Mouse (Mus musculus) embryo, embryonic 9.5 days (tissue): Measurements from ENCODE around the gene Col4a4.

ENCODE experiments used
- DNase-seq: peaks from one replicate; pipeline ENCODE4 v3.0.0-alpha.2; 2017; ENCODE audit errors: extremely low spot score

Col4a4 gene

DNA sequence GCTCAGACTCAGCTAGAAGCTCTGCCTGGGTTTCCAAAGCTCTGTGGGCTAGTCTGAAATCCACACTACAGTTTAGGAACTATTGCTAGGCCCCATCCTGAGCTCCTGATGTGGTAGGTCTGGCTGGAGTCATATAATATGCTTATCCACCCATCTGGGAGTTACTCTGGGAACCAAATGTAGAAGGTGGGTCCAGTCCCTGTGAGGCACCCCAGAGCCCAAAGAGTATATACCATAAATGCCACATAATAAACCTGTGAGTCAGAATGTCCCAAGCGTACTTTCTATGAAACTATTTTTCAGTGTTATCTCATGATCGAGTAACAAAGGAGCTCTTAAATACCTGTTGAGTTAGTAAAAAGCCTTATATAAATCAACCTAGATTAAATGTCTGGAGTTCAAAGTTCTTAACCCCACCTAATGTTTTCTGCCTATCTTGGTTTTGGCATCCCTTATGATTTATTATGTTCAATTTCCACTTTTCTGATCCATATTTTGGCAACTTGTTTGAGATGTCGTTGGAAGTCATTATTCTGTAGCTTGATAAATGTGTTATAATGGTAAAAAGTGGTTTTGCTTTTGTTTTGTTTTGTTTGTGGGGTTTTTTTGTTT lies 172.1 kb downstream of the Col4a4 start:
- no peak for DNase-seq

DNA sequence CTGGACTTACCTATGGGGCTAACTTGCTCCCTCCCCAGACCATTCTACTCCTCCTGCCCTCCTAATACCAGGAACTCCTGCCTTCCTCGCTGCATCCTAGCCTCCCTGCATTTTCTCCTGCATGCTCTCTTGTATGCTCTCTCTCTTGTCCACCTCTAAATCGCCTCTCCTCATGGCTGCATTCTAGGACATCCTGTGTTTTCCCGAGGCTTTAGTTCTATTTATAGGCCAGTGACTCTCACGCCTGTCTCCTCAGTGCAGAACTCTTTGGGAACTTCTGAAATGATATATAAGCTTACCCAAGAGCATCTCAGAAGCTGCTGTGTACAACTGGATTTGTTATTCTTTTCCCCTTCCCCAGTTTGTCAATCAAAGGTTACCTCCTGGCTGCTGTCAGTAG lies 174.6 kb downstream of the Col4a4 start:
- no peak for DNase-seq

DNA sequence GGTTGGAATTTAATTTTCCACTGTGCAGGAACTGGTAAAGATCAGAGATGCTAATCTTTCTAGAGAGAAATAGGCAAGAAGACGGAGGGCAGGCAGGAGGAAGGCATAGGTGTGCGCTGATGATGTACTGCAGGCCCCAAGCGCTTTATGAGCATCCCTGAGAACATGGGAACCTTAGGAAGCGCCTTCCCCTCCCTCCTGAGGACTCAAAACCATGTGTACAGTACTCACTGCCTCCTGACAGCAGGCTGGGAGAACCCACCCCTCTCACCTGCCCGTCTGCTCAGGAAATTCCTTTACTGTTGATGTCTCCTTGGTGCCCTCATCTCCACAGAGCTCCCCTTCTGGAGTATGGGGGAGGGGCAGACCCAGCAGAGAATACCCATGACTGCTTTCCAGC lies 175.1 kb downstream of the Col4a4 start:
- DNase-seq: no peak

DNA sequence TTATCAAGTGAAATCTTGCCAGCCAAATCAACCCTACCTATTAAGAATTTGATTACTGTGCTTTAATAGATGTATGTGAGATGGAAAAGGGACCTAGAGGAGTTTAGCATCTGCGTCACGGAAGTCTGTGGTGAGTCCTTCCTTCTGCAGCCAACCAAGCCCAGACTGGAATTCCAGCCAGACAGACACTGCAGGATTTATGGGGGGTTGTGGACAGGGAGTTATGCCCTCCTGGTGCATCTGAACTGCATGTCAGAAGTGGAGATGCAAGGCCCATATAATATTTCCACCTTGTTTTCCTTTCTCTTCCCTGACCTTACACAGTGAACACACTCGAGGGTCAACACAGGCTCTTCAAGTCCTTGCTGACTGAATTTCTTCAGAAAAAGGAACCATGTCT lies 176.1 kb downstream of the Col4a4 start:
- DNase-seq: no peak

DNA sequence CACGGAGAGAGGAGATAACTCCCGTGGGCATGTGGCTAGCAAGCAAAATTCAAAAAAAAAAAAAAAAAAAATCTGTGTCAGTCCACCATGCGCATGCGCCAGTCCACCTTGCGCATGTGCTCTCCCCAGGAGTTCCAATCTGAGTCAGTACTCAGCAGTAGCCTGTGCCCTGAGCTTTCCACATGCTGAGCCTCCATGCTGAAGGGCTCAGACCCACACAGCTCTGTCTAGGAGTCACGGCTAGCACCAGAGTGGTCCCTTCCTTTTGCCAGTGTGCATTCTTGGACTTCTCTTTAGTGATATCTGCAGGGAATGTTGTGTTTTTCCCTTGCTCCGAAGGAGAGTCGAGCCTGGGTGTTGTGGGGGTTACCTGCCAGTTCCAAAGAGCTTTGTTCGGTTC lies 177.4 kb downstream of the Col4a4 start:
- no peak for DNase-seq

DNA sequence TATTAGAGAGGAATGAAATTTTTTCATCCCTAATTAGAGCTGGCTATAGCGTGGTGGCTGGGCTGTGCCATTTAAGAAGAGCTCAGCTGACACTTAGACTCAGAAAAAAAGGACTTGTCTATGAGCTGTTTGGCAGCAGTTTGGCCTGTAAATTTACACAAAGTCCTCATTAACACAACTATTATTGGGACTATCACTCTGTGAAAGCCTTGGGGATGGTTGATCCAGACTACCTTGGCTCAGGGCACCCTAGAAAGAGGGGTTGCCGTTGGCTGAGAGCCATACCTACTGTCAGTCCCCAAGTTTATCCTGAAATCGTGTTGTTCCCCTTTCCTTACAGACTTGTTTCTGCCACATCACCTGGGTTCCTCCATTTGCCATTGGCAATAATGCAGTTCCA lies 178.9 kb downstream of the Col4a4 start:
- no peak for DNase-seq
